Mouse (Mus musculus): ENCODE results near the gene B3gnt2. TPM values are rescaled to one million over a fixed set of nuclear protein-coding genes. Genes with fewer than 3 reads are reported as not detected.

Gene B3gnt2
- polyA plus RNA-seq, 1 experiment from 2014 or later = 2.9 TPM

GRCm38 (mm10) chr11:22876680-22877330, 16.0 kb upstream of the B3gnt2 start:
- Histone ChIP-seq H3K4me3 (ENCODE audit: low read depth, low read length) (no peak overlapping the region), H3K27me3 (ENCODE audit: control insufficient read depth, insufficient read depth, low read length) (no peaks in the 10 kb centered on the region), H3K9me3 (replicated peaks; ENCODE audit: control insufficient read depth, low read length) (no peaks in the 10 kb centered on the region), H3K36me3 (ENCODE audit: control insufficient read depth, insufficient read depth, low read length) (no peaks in the 10 kb centered on the region), H3K4me2 (no peak overlapping the region), H3K4me1 (ENCODE audit: control insufficient read depth, insufficient read depth, low read length) (no peaks in the 10 kb centered on the region), H3K9ac (ENCODE audit: low read depth, low read length) (no peak overlapping the region), H3K27ac (ENCODE audit: low read depth, low read length) (no peak overlapping the region)
- ATAC-seq (replicated peaks; ENCODE audit: insufficient number of reproducible peaks, low FRiP score, low TSS enrichment) = no peak
- WGBS (ENCODE audit: insufficient replicate concordance) = 59% methylated on average over 3 of the region's 3 CpGs

GRCm38 (mm10) chr11:22875279-22875678, 14.5 kb upstream of the B3gnt2 start:
- no peak for ATAC-seq (replicated peaks; ENCODE audit: insufficient number of reproducible peaks, low FRiP score, low TSS enrichment)
- H3K9me3 ChIP-seq (replicated peaks; ENCODE audit: control insufficient read depth, low read length) = no peaks in the 10 kb centered on the region
- no peak overlapping the region for H3K4me3 ChIP-seq (ENCODE audit: low read depth, low read length)
- no peak overlapping the region for H3K27ac ChIP-seq (ENCODE audit: low read depth, low read length)
- no peak overlapping the region for H3K9ac ChIP-seq (ENCODE audit: low read depth, low read length)
- H3K36me3 ChIP-seq (ENCODE audit: control insufficient read depth, insufficient read depth, low read length) = no peaks in the 10 kb centered on the region
- 73% methylated on average over 4 of the region's 4 CpGs for WGBS (ENCODE audit: insufficient replicate concordance)
- H3K4me2 ChIP-seq = no peak overlapping the region
- H3K27me3 ChIP-seq (ENCODE audit: control insufficient read depth, insufficient read depth, low read length) = no peaks in the 10 kb centered on the region
- H3K4me1 ChIP-seq (ENCODE audit: control insufficient read depth, insufficient read depth, low read length) = no peaks in the 10 kb centered on the region

GRCm38 (mm10) chr11:22874747-22875146, 14.0 kb upstream of the B3gnt2 start:
- Histone ChIP-seq H3K27ac (ENCODE audit: low read depth, low read length) (no peak overlapping the region), H3K4me3 (ENCODE audit: low read depth, low read length) (no peak overlapping the region), H3K9ac (ENCODE audit: low read depth, low read length) (no peak overlapping the region), H3K36me3 (ENCODE audit: control insufficient read depth, insufficient read depth, low read length) (no peaks in the 10 kb centered on the region), H3K4me2 (no peak overlapping the region), H3K27me3 (ENCODE audit: control insufficient read depth, insufficient read depth, low read length) (no peaks in the 10 kb centered on the region), H3K4me1 (ENCODE audit: control insufficient read depth, insufficient read depth, low read length) (no peaks in the 10 kb centered on the region), H3K9me3 (replicated peaks; ENCODE audit: control insufficient read depth, low read length) (no peaks in the 10 kb centered on the region)
- WGBS (ENCODE audit: insufficient replicate concordance) = 80% methylated on average over 6 of the region's 6 CpGs
- ATAC-seq (replicated peaks; ENCODE audit: insufficient number of reproducible peaks, low FRiP score, low TSS enrichment) = no peak

- WGBS (ENCODE audit: insufficient replicate concordance) = 66% methylated on average over 4 of the region's 4 CpGs
- H3K4me2 ChIP-seq = no peak overlapping the region
- no peaks in the 10 kb centered on the region for H3K4me1 ChIP-seq (ENCODE audit: control insufficient read depth, insufficient read depth, low read length)
- H3K36me3 ChIP-seq (ENCODE audit: control insufficient read depth, insufficient read depth, low read length) = no peaks in the 10 kb centered on the region
- no peak overlapping the region for H3K27ac ChIP-seq (ENCODE audit: low read depth, low read length)
- no peaks in the 10 kb centered on the region for H3K9me3 ChIP-seq (replicated peaks; ENCODE audit: control insufficient read depth, low read length)
- no peak overlapping the region for H3K9ac ChIP-seq (ENCODE audit: low read depth, low read length)
- H3K4me3 ChIP-seq (ENCODE audit: low read depth, low read length) = no peak overlapping the region
- ATAC-seq (replicated peaks; ENCODE audit: insufficient number of reproducible peaks, low FRiP score, low TSS enrichment) = no peak
- no peaks in the 10 kb centered on the region for H3K27me3 ChIP-seq (ENCODE audit: control insufficient read depth, insufficient read depth, low read length)
These were observed 12.6 kb upstream of the B3gnt2 start for GRCm38 (mm10) chr11:22873383-22873782.

GRCm38 (mm10) chr11:22872307-22872680, 11.5 kb upstream of the B3gnt2 start:
- Histone ChIP-seq H3K9ac (ENCODE audit: low read depth, low read length) (no peak overlapping the region), H3K27me3 (ENCODE audit: control insufficient read depth, insufficient read depth, low read length) (no peaks in the 10 kb centered on the region), H3K4me3 (ENCODE audit: low read depth, low read length) (no peak overlapping the region), H3K36me3 (ENCODE audit: control insufficient read depth, insufficient read depth, low read length) (no peaks in the 10 kb centered on the region), H3K27ac (ENCODE audit: low read depth, low read length) (peak overlapping the region; percentile 2), H3K9me3 (replicated peaks; ENCODE audit: control insufficient read depth, low read length) (no peaks in the 10 kb centered on the region), H3K4me1 (ENCODE audit: control insufficient read depth, insufficient read depth, low read length) (no peaks in the 10 kb centered on the region), H3K4me2 (peak overlapping the region; percentile 10; the same call in 1 of the 2 replicates)
- ATAC-seq (replicated peaks; ENCODE audit: insufficient number of reproducible peaks, low FRiP score, low TSS enrichment) = no peak
- WGBS (ENCODE audit: insufficient replicate concordance) = 45% methylated on average over 4 of the region's 4 CpGs

GRCm38 (mm10) chr11:22871628-22872306, 11.0 kb upstream of the B3gnt2 start:
- no peak for ATAC-seq (replicated peaks; ENCODE audit: insufficient number of reproducible peaks, low FRiP score, low TSS enrichment)
- no peak overlapping the region for H3K4me3 ChIP-seq (ENCODE audit: low read depth, low read length)
- H3K27me3 ChIP-seq (ENCODE audit: control insufficient read depth, insufficient read depth, low read length) = no peaks in the 10 kb centered on the region
- 39% methylated on average over 7 of the region's 7 CpGs for WGBS (ENCODE audit: insufficient replicate concordance)
- no peaks in the 10 kb centered on the region for H3K9me3 ChIP-seq (replicated peaks; ENCODE audit: control insufficient read depth, low read length)
- peak overlapping the region; percentile 2; the same call in 1 of the 2 replicates for H3K27ac ChIP-seq (ENCODE audit: low read depth, low read length)
- no peaks in the 10 kb centered on the region for H3K36me3 ChIP-seq (ENCODE audit: control insufficient read depth, insufficient read depth, low read length)
- H3K4me2 ChIP-seq = peak overlapping the region; percentile 22; the same call in 1 of the 2 replicates
- no peaks in the 10 kb centered on the region for H3K4me1 ChIP-seq (ENCODE audit: control insufficient read depth, insufficient read depth, low read length)
- H3K9ac ChIP-seq (ENCODE audit: low read depth, low read length) = no peak overlapping the region

- WGBS (ENCODE audit: insufficient replicate concordance) = 80% methylated on average over 8 of the region's 8 CpGs
- Histone ChIP-seq H3K4me1 (ENCODE audit: control insufficient read depth, insufficient read depth, low read length) (no peaks in the 10 kb centered on the region), H3K9me3 (replicated peaks; ENCODE audit: control insufficient read depth, low read length) (no peaks in the 10 kb centered on the region), H3K9ac (ENCODE audit: low read depth, low read length) (no peak overlapping the region), H3K4me3 (ENCODE audit: low read depth, low read length) (no peak overlapping the region), H3K27me3 (ENCODE audit: control insufficient read depth, insufficient read depth, low read length) (no peaks in the 10 kb centered on the region), H3K36me3 (ENCODE audit: control insufficient read depth, insufficient read depth, low read length) (no peaks in the 10 kb centered on the region), H3K27ac (ENCODE audit: low read depth, low read length) (no peak overlapping the region), H3K4me2 (no peak overlapping the region)
- no peak for ATAC-seq (replicated peaks; ENCODE audit: insufficient number of reproducible peaks, low FRiP score, low TSS enrichment)
These were observed 7.8 kb upstream of the B3gnt2 start for GRCm38 (mm10) chr11:22868582-22868981.

- no peak overlapping the region for H3K4me2 ChIP-seq
- ATAC-seq (replicated peaks; ENCODE audit: insufficient number of reproducible peaks, low FRiP score, low TSS enrichment) = no peak
- no peak overlapping the region for H3K27ac ChIP-seq (ENCODE audit: low read depth, low read length)
- H3K4me1 ChIP-seq (ENCODE audit: control insufficient read depth, insufficient read depth, low read length) = no peaks in the 10 kb centered on the region
- no peak overlapping the region for H3K9ac ChIP-seq (ENCODE audit: low read depth, low read length)
- 77% methylated on average over 5 of the region's 5 CpGs for WGBS (ENCODE audit: insufficient replicate concordance)
- no peaks in the 10 kb centered on the region for H3K36me3 ChIP-seq (ENCODE audit: control insufficient read depth, insufficient read depth, low read length)
- no peak overlapping the region for H3K4me3 ChIP-seq (ENCODE audit: low read depth, low read length)
- H3K27me3 ChIP-seq (ENCODE audit: control insufficient read depth, insufficient read depth, low read length) = no peaks in the 10 kb centered on the region
- H3K9me3 ChIP-seq (replicated peaks; ENCODE audit: control insufficient read depth, low read length) = no peaks in the 10 kb centered on the region
These were observed 6.9 kb upstream of the B3gnt2 start for GRCm38 (mm10) chr11:22867691-22868090.

All from heart, embryonic 11.5 days (tissue).